Mouse (Mus musculus): Measurements from ENCODE around the gene Tmem176a. TPM values are rescaled to one million over a fixed set of nuclear protein-coding genes. Genes with fewer than 3 reads are reported as not detected.

The Tmem176a gene
- polyA plus RNA-seq (2015; fragmentation: Nextera tagmentation; extraction: Ambion mirVana), result 131 and 134 TPM in 2 replicates

GRCm38 (mm10) chr6:48840371-48840969, at the start of gene Tmem176a:
Tmem176a (plus strand) TSS chr6:48840919.
- Histone ChIP-seq H3K36me3 (ENCODE audit: control insufficient read depth, insufficient read depth, low read length) (peaks cover 17% of the 10 kb centered on the region), H3K9ac (ENCODE audit: low read length) (peak within 1 kb of the TSS; percentile 75), H3K4me1 (replicated peaks; ENCODE audit: control insufficient read depth, insufficient read depth) (peaks cover 5% of the 10 kb centered on the region), H3K27ac (replicated peaks) (peak within 1 kb of the TSS; percentile 95), H3K4me3 (ENCODE audit: low read depth, low read length) (peak within 1 kb of the TSS; percentile 54), H3K27me3 (ENCODE audit: control insufficient read depth, insufficient read depth, low read length) (no peaks in the 10 kb centered on the region), H3K9me3 (ENCODE audit: control insufficient read depth, low read length) (no peaks in the 10 kb centered on the region), H3K4me2 (replicated peaks; ENCODE audit: low read depth) (peak within 1 kb of the TSS; percentile 89)
- peak; percentile 56 for DNase-seq (ENCODE audit: low spot score)
- 3% methylated on average over 7 of the region's 7 CpGs for WGBS
- ATAC-seq (ENCODE audit: low FRiP score, low TSS enrichment), result peak; percentile 19
- no peak for TF ChIP-seq EP300 (optimal IDR thresholded peaks at IDR 0.05)
- no peak for TF ChIP-seq CTCF (IDR thresholded peaks at IDR 0.05; ENCODE audit: low read depth)

DNA sequence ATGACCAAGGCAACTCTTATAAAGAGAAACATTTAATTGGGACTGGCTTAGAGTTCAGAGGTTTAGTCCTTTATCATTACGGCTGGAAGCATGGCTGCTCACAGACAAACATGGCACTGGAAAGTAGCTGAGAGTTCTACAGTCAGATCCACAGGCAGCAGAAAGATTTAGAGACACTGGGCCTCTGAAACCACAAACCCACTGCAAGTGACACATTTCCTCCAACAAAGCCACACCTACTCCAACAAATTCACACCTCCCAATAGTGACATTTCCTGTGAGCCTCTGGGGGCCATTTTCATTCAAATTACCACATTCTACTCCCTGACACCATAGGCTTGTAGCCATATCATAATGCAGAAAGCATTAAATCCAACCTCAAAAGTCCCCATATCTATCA, 38.8 kb upstream of the Tmem176a start:
- no peak overlapping the region for H3K4me3 ChIP-seq (ENCODE audit: low read depth, low read length)
- no peak for ATAC-seq (ENCODE audit: low FRiP score, low TSS enrichment)
- no peak overlapping the region for H3K9ac ChIP-seq (ENCODE audit: low read length)
- no peak for DNase-seq (ENCODE audit: low spot score)
- H3K9me3 ChIP-seq (ENCODE audit: control insufficient read depth, low read length), result no peaks in the 10 kb centered on the region
- H3K36me3 ChIP-seq (ENCODE audit: control insufficient read depth, insufficient read depth, low read length), result no peaks in the 10 kb centered on the region
- no peak overlapping the region for H3K4me2 ChIP-seq (replicated peaks; ENCODE audit: low read depth)
- no peaks in the 10 kb centered on the region for H3K27me3 ChIP-seq (ENCODE audit: control insufficient read depth, insufficient read depth, low read length)
- TF ChIP-seq EP300 (optimal IDR thresholded peaks at IDR 0.05) (no peak), CTCF (IDR thresholded peaks at IDR 0.05; ENCODE audit: low read depth) (no peak)
- 68% methylated on average over 1 of the region's 1 CpGs for WGBS
- no peak overlapping the region for H3K27ac ChIP-seq (replicated peaks)
- H3K4me1 ChIP-seq (replicated peaks; ENCODE audit: control insufficient read depth, insufficient read depth), result no peaks in the 10 kb centered on the region

DNA sequence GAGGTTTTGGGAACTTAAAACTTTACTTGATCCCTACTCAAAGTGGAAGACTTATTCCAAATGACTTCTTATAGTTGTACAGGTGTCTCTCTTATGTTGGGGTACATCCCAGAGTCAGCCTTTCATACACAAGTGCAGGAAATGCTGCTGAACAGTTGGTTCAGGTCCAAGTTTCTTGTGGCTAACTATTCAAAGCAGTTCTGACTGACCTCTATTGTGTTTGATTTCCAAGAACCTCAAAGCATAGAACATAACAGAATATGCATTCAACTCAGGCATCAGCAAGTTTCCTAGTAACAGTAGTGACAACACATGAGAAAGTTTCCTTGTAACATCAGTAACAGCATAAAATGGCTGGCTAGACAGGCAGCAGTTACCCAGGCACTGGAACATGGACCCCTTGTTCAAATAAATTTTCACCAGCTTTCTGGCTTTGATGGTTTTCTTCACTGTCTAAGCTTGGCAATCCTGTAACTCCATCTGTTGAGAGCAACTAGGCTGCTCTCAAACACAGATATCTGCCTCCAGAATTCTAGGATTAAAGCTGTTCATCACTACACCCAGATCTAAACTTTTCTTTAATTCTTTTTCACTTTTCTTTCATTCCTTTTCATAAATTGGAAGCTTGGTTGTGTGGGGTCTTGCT, 37.2 kb upstream of the Tmem176a start:
- no peak overlapping the region for H3K9ac ChIP-seq (ENCODE audit: low read length)
- no peaks in the 10 kb centered on the region for H3K4me1 ChIP-seq (replicated peaks; ENCODE audit: control insufficient read depth, insufficient read depth)
- no peaks in the 10 kb centered on the region for H3K27me3 ChIP-seq (ENCODE audit: control insufficient read depth, insufficient read depth, low read length)
- H3K9me3 ChIP-seq (ENCODE audit: control insufficient read depth, low read length), result no peaks in the 10 kb centered on the region
- no peak for ATAC-seq (ENCODE audit: low FRiP score, low TSS enrichment)
- H3K4me2 ChIP-seq (replicated peaks; ENCODE audit: low read depth), result no peak overlapping the region
- H3K27ac ChIP-seq (replicated peaks), result no peak overlapping the region
- no peaks in the 10 kb centered on the region for H3K36me3 ChIP-seq (ENCODE audit: control insufficient read depth, insufficient read depth, low read length)
- DNase-seq (ENCODE audit: low spot score), result no peak
- no peak overlapping the region for H3K4me3 ChIP-seq (ENCODE audit: low read depth, low read length)
- TF ChIP-seq EP300 (optimal IDR thresholded peaks at IDR 0.05), result no peak
- no peak for TF ChIP-seq CTCF (IDR thresholded peaks at IDR 0.05; ENCODE audit: low read depth)

DNA sequence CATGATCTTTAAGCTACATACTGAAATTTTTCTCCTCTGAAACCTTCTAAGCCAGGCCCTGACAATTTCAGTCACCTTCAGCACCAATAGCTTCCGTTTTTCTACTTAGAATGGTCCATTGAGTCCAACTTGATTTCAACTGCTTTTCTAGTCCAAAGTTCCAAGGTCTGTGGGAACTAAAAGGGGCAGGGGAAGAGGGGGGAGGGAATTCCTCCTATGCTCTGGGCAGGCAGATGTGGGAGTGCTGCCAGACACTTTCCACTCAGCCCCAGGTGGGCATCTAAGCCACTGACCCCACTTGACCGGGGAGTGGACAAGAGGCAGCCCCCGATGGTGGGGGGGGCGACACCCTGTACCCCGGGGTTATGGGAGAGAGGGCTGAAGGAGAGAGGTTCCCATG, 36.4 kb upstream of the Tmem176a start:
- ATAC-seq (ENCODE audit: low FRiP score, low TSS enrichment) (no peak), DNase-seq (ENCODE audit: low spot score) (no peak)
- Histone ChIP-seq H3K36me3 (ENCODE audit: control insufficient read depth, insufficient read depth, low read length) (no peaks in the 10 kb centered on the region), H3K4me2 (replicated peaks; ENCODE audit: low read depth) (no peak overlapping the region), H3K4me3 (ENCODE audit: low read depth, low read length) (no peak overlapping the region), H3K27ac (replicated peaks) (no peak overlapping the region), H3K9me3 (ENCODE audit: control insufficient read depth, low read length) (no peaks in the 10 kb centered on the region), H3K27me3 (ENCODE audit: control insufficient read depth, insufficient read depth, low read length) (no peaks in the 10 kb centered on the region), H3K9ac (ENCODE audit: low read length) (no peak overlapping the region), H3K4me1 (replicated peaks; ENCODE audit: control insufficient read depth, insufficient read depth) (no peaks in the 10 kb centered on the region)
- no peak for TF ChIP-seq CTCF (IDR thresholded peaks at IDR 0.05; ENCODE audit: low read depth)
- no peak for TF ChIP-seq EP300 (optimal IDR thresholded peaks at IDR 0.05)
- WGBS, result 90% methylated on average over 4 of the region's 5 CpGs

DNA sequence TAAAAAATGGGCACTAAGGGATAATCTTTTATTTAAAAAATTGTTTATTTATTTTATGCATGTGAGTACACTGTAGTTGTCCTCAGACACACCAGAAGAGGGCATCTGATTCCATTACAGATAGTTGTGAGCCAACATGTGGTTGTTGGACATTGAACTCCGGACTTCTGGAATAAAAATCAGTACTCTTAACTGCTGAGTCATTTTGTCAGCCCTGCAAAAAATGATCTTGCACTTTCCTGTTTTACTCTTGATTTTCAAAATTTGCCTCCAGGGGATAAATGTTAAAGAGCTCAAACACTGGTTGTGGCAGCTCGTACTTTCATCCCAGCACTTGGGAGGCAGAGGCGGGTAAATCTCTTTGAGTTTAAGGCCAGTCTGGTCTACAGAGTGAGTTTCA, 34.0 kb upstream of the Tmem176a start:
- H3K4me1 ChIP-seq (replicated peaks; ENCODE audit: control insufficient read depth, insufficient read depth), result no peaks in the 10 kb centered on the region
- H3K9ac ChIP-seq (ENCODE audit: low read length), result no peak overlapping the region
- no peak overlapping the region for H3K27ac ChIP-seq (replicated peaks)
- H3K4me2 ChIP-seq (replicated peaks; ENCODE audit: low read depth), result no peak overlapping the region
- H3K9me3 ChIP-seq (ENCODE audit: control insufficient read depth, low read length), result no peaks in the 10 kb centered on the region
- H3K4me3 ChIP-seq (ENCODE audit: low read depth, low read length), result no peak overlapping the region
- H3K36me3 ChIP-seq (ENCODE audit: control insufficient read depth, insufficient read depth, low read length), result no peaks in the 10 kb centered on the region
- ATAC-seq (ENCODE audit: low FRiP score, low TSS enrichment), result no peak
- H3K27me3 ChIP-seq (ENCODE audit: control insufficient read depth, insufficient read depth, low read length), result no peaks in the 10 kb centered on the region
- 85% methylated on average over 3 of the region's 3 CpGs for WGBS
- no peak for DNase-seq (ENCODE audit: low spot score)
- TF ChIP-seq EP300 (optimal IDR thresholded peaks at IDR 0.05), result no peak
- no peak for TF ChIP-seq CTCF (IDR thresholded peaks at IDR 0.05; ENCODE audit: low read depth)

- peak overlapping the region; percentile 73; the same call in 1 of the 2 replicates for H3K27ac ChIP-seq (replicated peaks)
- H3K4me1 ChIP-seq (replicated peaks; ENCODE audit: control insufficient read depth, insufficient read depth), result no peaks in the 10 kb centered on the region
- H3K36me3 ChIP-seq (ENCODE audit: control insufficient read depth, insufficient read depth, low read length), result no peaks in the 10 kb centered on the region
- no peak overlapping the region for H3K4me2 ChIP-seq (replicated peaks; ENCODE audit: low read depth)
- no peaks in the 10 kb centered on the region for H3K9me3 ChIP-seq (ENCODE audit: control insufficient read depth, low read length)
- 47% methylated on average over 3 of the region's 3 CpGs for WGBS
- no peaks in the 10 kb centered on the region for H3K27me3 ChIP-seq (ENCODE audit: control insufficient read depth, insufficient read depth, low read length)
- no peak for ATAC-seq (ENCODE audit: low FRiP score, low TSS enrichment)
- H3K9ac ChIP-seq (ENCODE audit: low read length), result no peak overlapping the region
- no peak overlapping the region for H3K4me3 ChIP-seq (ENCODE audit: low read depth, low read length)
- TF ChIP-seq CTCF (IDR thresholded peaks at IDR 0.05; ENCODE audit: low read depth) (no peak), EP300 (optimal IDR thresholded peaks at IDR 0.05) (no peak)
- DNase-seq (ENCODE audit: low spot score), result no peak
Measured at GRCm38 (mm10) chr6:48809494-48810219, 31.1 kb upstream of the Tmem176a start.
